Mouse (Mus musculus) thymus, adult 2 months (tissue): ENCODE measurements at regions not wholly inside any gene's neighbourhood (a gene's known extent, or its start where the extent isn't known, plus 50 kb on each side); places are given as distances from the start of the nearest gene placed in this dataset.

Source experiments
- CTCF ChIP-seq: fragments of 200-500 bp; IDR thresholded peaks from 2 replicates; pipeline ENCODE4 v1.5.1; 2012; ENCODE audit warnings: mild to moderate bottlenecking, control low read depth, low read length, moderate library complexity, borderline replicate concordance; ENCODE audit not compliant: control insufficient read depth, poor library complexity, insufficient read depth; ENCODE audit errors: extremely low read depth
- POLR2A ChIP-seq: fragments of 200-500 bp; IDR thresholded peaks from 2 replicates; pipeline ENCODE4 v1.6.1; 2012; ENCODE audit warnings: mild to moderate bottlenecking, low read length, control low read depth, moderate library complexity; ENCODE audit not compliant: control insufficient read depth, poor library complexity, insufficient read depth; ENCODE audit errors: extremely low read depth

GRCm38 (mm10) chr1:184304204-184304603, 270.1 kb upstream of the 1700056E22Rik start:
- no peak for TF ChIP-seq CTCF
- no peak for TF ChIP-seq POLR2A
